Mouse (Mus musculus): Measurements from ENCODE around the gene Matk. TPM values are rescaled to one million over a fixed set of nuclear protein-coding genes. Genes with fewer than 3 reads are reported as not detected.

Matk gene
- total RNA-seq, 1 experiment = 0.85 TPM

DNA sequence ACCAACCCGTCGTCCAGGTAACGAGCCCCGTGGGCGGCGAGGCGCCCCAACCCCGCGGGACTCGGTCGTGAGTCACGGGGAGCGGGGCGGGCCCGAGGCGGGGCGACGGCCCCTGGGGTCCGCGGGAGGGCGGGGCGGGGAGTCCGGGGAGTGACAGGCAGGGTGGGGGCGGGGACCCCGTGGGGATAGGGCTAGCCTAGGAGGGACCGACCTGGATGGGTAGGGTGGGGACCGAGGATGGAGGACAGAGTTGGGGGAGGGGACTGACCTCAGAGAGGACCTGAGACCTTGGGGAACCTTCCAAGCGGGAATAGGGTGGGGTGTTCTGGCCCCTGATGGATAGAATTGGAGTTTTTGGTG, 19.5 kb upstream of the Matk start:
- H3K9me3 ChIP-seq (ENCODE audit: control insufficient read depth, insufficient read depth, low read depth, low read length) = no peaks in the 10 kb centered on the region
- no peak for TF ChIP-seq ZC3H11A (IDR thresholded peaks at IDR 0.05; ENCODE audit: borderline replicate concordance, low read depth, low read length)
- TF ChIP-seq ZNF384 (IDR thresholded peaks at IDR 0.05; ENCODE audit: low read depth, low read length) = no peak
- TF ChIP-seq CHD2 (IDR thresholded peaks at IDR 0.05; ENCODE audit: low read depth, low read length) = no peak
- no peak for TF ChIP-seq MAFK (IDR thresholded peaks at IDR 0.05; ENCODE audit: insufficient read depth, low read depth, low read length)
- no peak for TF ChIP-seq HCFC1 (IDR thresholded peaks at IDR 0.05; ENCODE audit: borderline replicate concordance, insufficient read depth, low read length)
- no peak for DNase-seq (ENCODE audit: low read depth, low spot score)
- peak overlapping the region; percentile 78 for H3K9ac ChIP-seq (ENCODE audit: insufficient read depth, low read depth, low read length, poor library complexity, severe bottlenecking)
- H3K36me3 ChIP-seq (ENCODE audit: control insufficient read depth, insufficient read depth, low read length, poor library complexity, severe bottlenecking) = no peaks in the 10 kb centered on the region
- in situ Hi-C loops (cut with MboI; ENCODE audit: low sequenced_read_pairs in 2 of 2, unreplicated experiment in 2 of 2) = no loop called here
- peak overlapping the region; percentile 51; the same call in 1 of the 2 replicates for H3K27ac ChIP-seq (ENCODE audit: insufficient read depth, low read depth, low read length, poor library complexity, severe bottlenecking)
- peak overlapping the region; percentile 88 to 96 for H3K4me3 ChIP-seq (ENCODE audit: insufficient read depth in 1 of 2, low read depth in 1 of 2, low read length in 2 of 2, poor library complexity in 1 of 2, severe bottlenecking in 1 of 2)
- H3K4me1 ChIP-seq (ENCODE audit: control insufficient read depth in 2 of 2, insufficient read depth in 2 of 2, low read length in 2 of 2, poor library complexity in 1 of 2) = peaks cover 4 to 27% of the 10 kb centered on the region in 2 experiments; a peak in 3 of 4 replicates

- Histone ChIP-seq H3K9ac (ENCODE audit: insufficient read depth, low read depth, low read length, poor library complexity, severe bottlenecking) (no peak overlapping the region), H3K9me3 (ENCODE audit: control insufficient read depth, insufficient read depth, low read depth, low read length) (no peaks in the 10 kb centered on the region), H3K36me3 (ENCODE audit: control insufficient read depth, insufficient read depth, low read length, poor library complexity, severe bottlenecking) (no peaks in the 10 kb centered on the region), H3K27ac (ENCODE audit: insufficient read depth, low read depth, low read length, poor library complexity, severe bottlenecking) (no peak overlapping the region), H3K4me1 (ENCODE audit: control insufficient read depth in 2 of 2, insufficient read depth in 2 of 2, low read length in 2 of 2, poor library complexity in 1 of 2) (peaks cover 4 to 27% of the 10 kb centered on the region in 2 experiments; a peak in 3 of 4 replicates), H3K4me3 (ENCODE audit: insufficient read depth in 1 of 2, low read depth in 1 of 2, low read length in 2 of 2, poor library complexity in 1 of 2, severe bottlenecking in 1 of 2) (no peak overlapping the region)
- no peak for DNase-seq (ENCODE audit: low read depth, low spot score)
- in situ Hi-C loops (cut with MboI; ENCODE audit: low sequenced_read_pairs in 2 of 2, unreplicated experiment in 2 of 2) = no loop called here
- TF ChIP-seq ZC3H11A (IDR thresholded peaks at IDR 0.05; ENCODE audit: borderline replicate concordance, low read depth, low read length) = no peak
- TF ChIP-seq MAFK (IDR thresholded peaks at IDR 0.05; ENCODE audit: insufficient read depth, low read depth, low read length) = no peak
These were observed 18.5 kb upstream of the Matk start for GRCm38 (mm10) chr10:81234206-81234605.

DNA sequence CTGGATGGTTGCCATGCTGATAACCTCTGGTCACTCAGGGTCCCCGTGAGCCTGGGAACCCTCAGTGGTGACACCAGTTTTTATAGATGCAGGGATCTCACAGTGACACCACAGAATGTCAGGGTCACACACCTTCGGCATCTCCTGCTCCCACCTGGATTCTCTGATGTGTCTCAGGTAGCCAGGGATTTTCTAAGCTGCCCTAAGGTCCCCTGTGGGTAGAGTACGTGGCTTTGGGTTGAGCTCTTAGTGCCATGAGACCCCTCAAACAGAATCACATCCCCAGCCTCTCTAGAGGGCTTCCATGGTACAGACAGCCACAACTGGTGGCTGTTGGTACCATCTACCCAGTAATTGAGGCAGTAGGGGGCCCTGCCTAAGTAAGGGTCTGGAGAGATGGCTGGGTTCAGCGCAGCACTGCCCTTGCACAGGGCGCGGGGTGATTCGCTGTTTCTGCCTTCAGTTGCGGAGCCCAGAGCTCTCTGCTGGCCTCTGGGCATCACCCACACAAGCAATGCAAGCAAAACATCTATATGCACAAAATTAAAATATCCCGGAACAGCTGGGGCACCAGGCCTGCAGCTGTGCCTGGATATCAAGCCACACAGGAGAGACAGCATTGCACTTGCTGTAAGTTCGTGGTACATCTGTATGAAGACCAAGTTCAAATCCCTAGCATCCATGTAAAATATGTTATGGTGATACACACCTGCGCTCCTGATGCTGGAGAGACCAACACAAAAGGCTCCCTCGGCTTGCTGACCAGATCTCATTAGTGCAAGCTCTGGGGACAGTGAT, 16.1 kb upstream of the Matk start:
- Histone ChIP-seq H3K36me3 (ENCODE audit: control insufficient read depth, insufficient read depth, low read length, poor library complexity, severe bottlenecking) (no peaks in the 10 kb centered on the region), H3K4me1 (ENCODE audit: control insufficient read depth in 2 of 2, insufficient read depth in 2 of 2, low read length in 2 of 2, poor library complexity in 1 of 2) (peaks cover 4 to 11% of the 10 kb centered on the region in 2 experiments; a peak in 3 of 4 replicates), H3K4me3 (ENCODE audit: insufficient read depth in 1 of 2, low read depth in 1 of 2, low read length in 2 of 2, poor library complexity in 1 of 2, severe bottlenecking in 1 of 2) (no peak overlapping the region; a peak in 1 of 4 replicates), H3K9ac (ENCODE audit: insufficient read depth, low read depth, low read length, poor library complexity, severe bottlenecking) (no peak overlapping the region), H3K27ac (ENCODE audit: insufficient read depth, low read depth, low read length, poor library complexity, severe bottlenecking) (no peak overlapping the region), H3K9me3 (ENCODE audit: control insufficient read depth, insufficient read depth, low read depth, low read length) (no peaks in the 10 kb centered on the region)
- TF ChIP-seq MAFK (IDR thresholded peaks at IDR 0.05; ENCODE audit: insufficient read depth, low read depth, low read length) = no peak
- in situ Hi-C loops (cut with MboI; ENCODE audit: low sequenced_read_pairs in 2 of 2, unreplicated experiment in 2 of 2) = no loop called here
- DNase-seq (ENCODE audit: low read depth, low spot score) = no peak

DNA sequence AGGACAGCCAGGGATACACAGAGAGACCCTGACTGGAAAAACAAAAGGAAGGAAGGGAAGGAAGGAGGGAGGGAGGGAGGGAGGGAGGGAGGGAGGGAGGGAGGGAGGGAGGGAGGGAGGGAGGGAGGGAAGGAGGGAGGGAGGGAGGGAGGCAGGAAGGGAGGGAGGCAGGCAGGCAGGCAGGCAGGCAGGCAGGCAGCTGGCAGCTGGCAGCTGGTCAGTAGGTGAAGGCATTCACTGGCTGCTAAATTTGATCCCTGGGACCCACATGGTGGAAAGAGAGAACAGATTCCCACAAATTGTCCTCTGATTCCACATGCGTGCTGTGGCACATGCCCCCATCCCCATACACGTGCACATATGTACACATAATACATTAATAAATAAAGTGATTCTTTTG, 14.1 kb upstream of the Matk start:
- in situ Hi-C loops (cut with MboI; ENCODE audit: low sequenced_read_pairs in 2 of 2, unreplicated experiment in 2 of 2) = no loop called here
- no peak overlapping the region for H3K9ac ChIP-seq (ENCODE audit: insufficient read depth, low read depth, low read length, poor library complexity, severe bottlenecking)
- TF ChIP-seq HCFC1 (IDR thresholded peaks at IDR 0.05; ENCODE audit: borderline replicate concordance, insufficient read depth, low read length) (no peak), CHD2 (IDR thresholded peaks at IDR 0.05; ENCODE audit: low read depth, low read length) (no peak), ZNF384 (IDR thresholded peaks at IDR 0.05; ENCODE audit: low read depth, low read length) (no peak), MAFK (IDR thresholded peaks at IDR 0.05; ENCODE audit: insufficient read depth, low read depth, low read length) (no peak)
- no peak overlapping the region for H3K4me3 ChIP-seq (ENCODE audit: insufficient read depth in 1 of 2, low read depth in 1 of 2, low read length in 2 of 2, poor library complexity in 1 of 2, severe bottlenecking in 1 of 2)
- H3K9me3 ChIP-seq (ENCODE audit: control insufficient read depth, insufficient read depth, low read depth, low read length) = no peaks in the 10 kb centered on the region
- no peak for DNase-seq (ENCODE audit: low read depth, low spot score)
- H3K4me1 ChIP-seq (ENCODE audit: control insufficient read depth in 2 of 2, insufficient read depth in 2 of 2, low read length in 2 of 2, poor library complexity in 1 of 2) = peaks cover 2 to 10% of the 10 kb centered on the region in 2 experiments; a peak in 1 of 4 replicates
- H3K27ac ChIP-seq (ENCODE audit: insufficient read depth, low read depth, low read length, poor library complexity, severe bottlenecking) = no peak overlapping the region
- H3K36me3 ChIP-seq (ENCODE audit: control insufficient read depth, insufficient read depth, low read length, poor library complexity, severe bottlenecking) = no peaks in the 10 kb centered on the region

GRCm38 (mm10) chr10:81240876-81241275, 11.9 kb upstream of the Matk start:
- TF ChIP-seq ZNF384 (IDR thresholded peaks at IDR 0.05; ENCODE audit: low read depth, low read length) (no peak), HCFC1 (IDR thresholded peaks at IDR 0.05; ENCODE audit: borderline replicate concordance, insufficient read depth, low read length) (no peak), ZC3H11A (IDR thresholded peaks at IDR 0.05; ENCODE audit: borderline replicate concordance, low read depth, low read length) (no peak), CHD2 (IDR thresholded peaks at IDR 0.05; ENCODE audit: low read depth, low read length) (no peak), MAFK (IDR thresholded peaks at IDR 0.05; ENCODE audit: insufficient read depth, low read depth, low read length) (no peak)
- peak; percentile 85 for DNase-seq (ENCODE audit: low read depth, low spot score)
- in situ Hi-C loops (cut with MboI; ENCODE audit: low sequenced_read_pairs in 2 of 2, unreplicated experiment in 2 of 2) = no loop called here

More at GRCm38 (mm10) chr10:81240876-81241275, 11.9 kb upstream of the Matk start:
- no peak overlapping the region for H3K9ac ChIP-seq (ENCODE audit: insufficient read depth, low read depth, low read length, poor library complexity, severe bottlenecking)
- H3K36me3 ChIP-seq (ENCODE audit: control insufficient read depth, insufficient read depth, low read length, poor library complexity, severe bottlenecking) = no peaks in the 10 kb centered on the region
- no peak overlapping the region for H3K4me3 ChIP-seq (ENCODE audit: insufficient read depth in 1 of 2, low read depth in 1 of 2, low read length in 2 of 2, poor library complexity in 1 of 2, severe bottlenecking in 1 of 2)
- H3K27ac ChIP-seq (ENCODE audit: insufficient read depth, low read depth, low read length, poor library complexity, severe bottlenecking) = no peak overlapping the region
- no peaks in the 10 kb centered on the region for H3K9me3 ChIP-seq (ENCODE audit: control insufficient read depth, insufficient read depth, low read depth, low read length)
- H3K4me1 ChIP-seq (ENCODE audit: control insufficient read depth in 2 of 2, insufficient read depth in 2 of 2, low read length in 2 of 2, poor library complexity in 1 of 2) = peaks cover 3 to 15% of the 10 kb centered on the region in 2 experiments; a peak in 2 of 4 replicates

Measured in ES-E14 (cell line).